Mouse (Mus musculus): ENCODE data around the gene Slc35e3. TPM values are rescaled to one million over a fixed set of nuclear protein-coding genes. Genes with fewer than 3 reads are reported as not detected.

Slc35e3 gene
- total RNA-seq (2021), result 1 to 10 TPM; 7.8 to 8.2 TPM
- long read RNA-seq, experiment 1, partial matches to known transcripts, result 2 of 5 reads
- long read RNA-seq, experiment 1, other reads (novel, unspliced or antisense), result 2 of 5 reads
- long read RNA-seq, experiment 2, partial matches to known transcripts, result 1 of 4 reads
- long read RNA-seq, experiment 2, other reads (novel, unspliced or antisense), result 2 of 4 reads

- DNase-seq, result peak; percentile 97 to 98
Observed at GRCm38 (mm10) chr10:117746297-117746883, at the start of gene Slc35e3. Slc35e3 (minus strand) TSS chr10:117746365.

GRCm38 (mm10) chr10:117795206-117795605, 49.0 kb upstream of the Slc35e3 start:
- DNase-seq, result no peak

GRCm38 (mm10) chr10:117793436-117794030, 47.4 kb upstream of the Slc35e3 start:
- peak in 1 of 2 experiments; percentile 22 for DNase-seq

GRCm38 (mm10) chr10:117792141-117793091, 46.3 kb upstream of the Slc35e3 start, which contains the start of gene Nup107:
Nup107 (minus strand) TSS chr10:117792705.
- DNase-seq, result peak; percentile 100

GRCm38 (mm10) chr10:117791171-117791470, 45.0 kb upstream of the Slc35e3 start:
- DNase-seq, result no peak

GRCm38 (mm10) chr10:117790421-117791170, 44.4 kb upstream of the Slc35e3 start:
- DNase-seq, result no peak

GRCm38 (mm10) chr10:117790011-117790410, 43.8 kb upstream of the Slc35e3 start:
- no peak for DNase-seq

- DNase-seq, result no peak
Observed at GRCm38 (mm10) chr10:117784646-117785045, 38.5 kb upstream of the Slc35e3 start.

GRCm38 (mm10) chr10:117783786-117784420, 37.7 kb upstream of the Slc35e3 start:
- DNase-seq, result no peak

- no peak for DNase-seq
Observed at GRCm38 (mm10) chr10:117782491-117783260, 36.5 kb upstream of the Slc35e3 start.

GRCm38 (mm10) chr10:117782056-117782455, 35.9 kb upstream of the Slc35e3 start:
- DNase-seq, result no peak

- DNase-seq, result no peak
Observed at GRCm38 (mm10) chr10:117781021-117781725, 35.0 kb upstream of the Slc35e3 start.

- DNase-seq, result no peak
Observed at GRCm38 (mm10) chr10:117780306-117780911, 34.2 kb upstream of the Slc35e3 start.

GRCm38 (mm10) chr10:117779581-117780305, 33.6 kb upstream of the Slc35e3 start:
- no peak for DNase-seq

- DNase-seq, result no peak
Observed at GRCm38 (mm10) chr10:117778951-117779350, 32.8 kb upstream of the Slc35e3 start.

- DNase-seq, result no peak
Observed at GRCm38 (mm10) chr10:117778328-117778910, 32.3 kb upstream of the Slc35e3 start.

GRCm38 (mm10) chr10:117777501-117778327, 31.5 kb upstream of the Slc35e3 start:
- DNase-seq, result no peak
